Mouse (Mus musculus): ENCODE data around the gene Sh3rf3.

GRCm38 (mm10) chr10:58843100-58843499 lies 29.9 kb downstream of the Sh3rf3 start:
- TF ChIP-seq CTCF (IDR thresholded peaks at IDR 0.05; ENCODE audit: borderline replicate concordance, control insufficient read depth, extremely low read depth, insufficient read depth, low read length, poor library complexity) (no peak), POLR2A (IDR thresholded peaks at IDR 0.05; ENCODE audit: control insufficient read depth, extremely low read depth, insufficient read depth, low read length, poor library complexity) (no peak)
